Mouse (Mus musculus): Measurements from ENCODE around the gene Asb2.

Asb2 gene

GRCm38 (mm10) chr12:103314640-103315361 is 41.0 kb downstream of the Asb2 start:
- no peak for DNase-seq

- DNase-seq = no peak
Measured at GRCm38 (mm10) chr12:103313871-103314639, 41.7 kb downstream of the Asb2 start.

GRCm38 (mm10) chr12:103313274-103313673 is 42.5 kb downstream of the Asb2 start:
- DNase-seq = no peak

- no peak for DNase-seq
Measured at GRCm38 (mm10) chr12:103311921-103312320, 43.9 kb downstream of the Asb2 start.

GRCm38 (mm10) chr12:103310744-103311267 is 45.0 kb downstream of the Asb2 start, which contains the start of gene Fam181a:
Gene Fam181a, plus strand, starts transcription at chr12:103310975.
- no peak for DNase-seq

- peak; percentile 70 for DNase-seq
Measured at GRCm38 (mm10) chr12:103306720-103307119, 49.1 kb downstream of the Asb2 start.

GRCm38 (mm10) chr12:103306224-103306623 is 49.6 kb downstream of the Asb2 start:
- no peak for DNase-seq

- DNase-seq = no peak
Measured at GRCm38 (mm10) chr12:103302960-103303359, 52.8 kb downstream of the Asb2 start.

GRCm38 (mm10) chr12:103301645-103302044 is 54.2 kb downstream of the Asb2 start:
- DNase-seq = peak; percentile 60

- DNase-seq = no peak
Measured at GRCm38 (mm10) chr12:103300493-103300892, 55.3 kb downstream of the Asb2 start.

GRCm38 (mm10) chr12:103296292-103296691 is 59.5 kb downstream of the Asb2 start:
- no peak for DNase-seq

GRCm38 (mm10) chr12:103292366-103292765 is 63.4 kb downstream of the Asb2 start:
- peak; percentile 47 for DNase-seq

- DNase-seq = no peak
Measured at GRCm38 (mm10) chr12:103287276-103287675, 68.5 kb downstream of the Asb2 start.

GRCm38 (mm10) chr12:103283411-103283810 is 72.4 kb downstream of the Asb2 start:
- no peak for DNase-seq

- no peak for DNase-seq
Measured at GRCm38 (mm10) chr12:103282936-103283335, 72.9 kb downstream of the Asb2 start.

GRCm38 (mm10) chr12:103281912-103282311 is 73.9 kb downstream of the Asb2 start:
- DNase-seq = no peak

- no peak for DNase-seq
Measured at GRCm38 (mm10) chr12:103281491-103281890, 74.3 kb downstream of the Asb2 start.

- DNase-seq = no peak
Measured at GRCm38 (mm10) chr12:103276422-103276821, 79.4 kb downstream of the Asb2 start.

GRCm38 (mm10) chr12:103273732-103274131 is 82.1 kb downstream of the Asb2 start:
- no peak for DNase-seq

- DNase-seq = no peak
Measured at GRCm38 (mm10) chr12:103273051-103273450, 82.8 kb downstream of the Asb2 start.

- no peak for DNase-seq
Measured at GRCm38 (mm10) chr12:103272176-103272575, 83.6 kb downstream of the Asb2 start.

Data from thymus, postnatal 14 days (tissue).